8 mouse cellular contexts compared by ENCODE assay signal in the genomic region with DNA sequence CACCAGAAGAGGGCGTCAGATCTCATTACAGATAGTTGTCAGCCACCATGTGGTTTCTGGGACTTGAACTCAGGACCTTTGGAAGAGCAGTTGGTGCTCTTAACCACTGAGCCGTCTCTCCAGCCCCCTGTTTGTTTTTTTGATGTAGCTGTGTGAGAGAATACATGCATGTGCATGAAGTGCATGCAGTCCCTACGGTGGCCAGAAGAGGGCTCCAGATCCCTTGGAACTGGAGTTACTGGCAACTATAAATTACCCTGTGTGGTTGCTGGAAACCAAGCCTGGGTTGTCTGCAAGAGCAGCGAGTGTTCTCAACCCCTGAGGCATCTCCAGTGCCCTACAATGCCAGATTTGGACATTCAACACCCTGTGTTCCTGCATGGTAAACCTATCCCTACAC. TPM values are rescaled to one million over a fixed set of nuclear protein-coding genes. Genes with fewer than 3 reads are reported as not detected.
A peak's percentile ranks its signal among the peaks of the same experiment; 100 is the strongest.
DNase-seq lines count a peak whose midpoint lies in the region; ATAC-seq and TF ChIP-seq lines count a peak whose summit lies in the region.

No protein-coding gene starts in this region.

- H3K9me3 ChIP-seq in forebrain, embryonic 11.5 days (ENCODE audit: control insufficient read depth, low read length), result no peaks in the 10 kb centered on the region
- no peaks in the 10 kb centered on the region for H3K9me3 ChIP-seq in forebrain, embryonic 16.5 days (ENCODE audit: control insufficient read depth, low read length)
- H3K9me3 ChIP-seq in CH12.LX (replicated peaks; ENCODE audit: low read length), result no peaks in the 10 kb centered on the region

- dilution Hi-C loops in CH12.LX (cut with MboI; ENCODE audit: extremely low pct_ligation_motif_present, extremely low pct_unique_long_range_greater_than_20kb, low sequenced_read_pairs), result no loop called here

- peak; percentile 65 to 86 for TF ChIP-seq CTCF in CH12.LX (conservative IDR thresholded peaks at IDR 0.05 in 1 of 2, IDR thresholded peaks at IDR 0.05 in 1 of 2; ENCODE audit: low read depth in 2 of 2, low read length in 2 of 2)
- peak; percentile 83 for TF ChIP-seq CTCF in layer of hippocampus, adult 2 months (conservative IDR thresholded peaks at IDR 0.05)

- WGBS in forebrain, embryonic 11.5 days, result 45% methylated on average over 4 of the region's 4 CpGs
- WGBS in forebrain, embryonic 16.5 days, result 33% methylated on average over 4 of the region's 4 CpGs

- peak; percentile 84 for TF ChIP-seq RAD21 in CH12.LX (IDR thresholded peaks at IDR 0.05; ENCODE audit: low read depth, low read length)

- DNase-seq in forebrain, embryonic 11.5 days (ENCODE audit: low spot score), result peak; percentile 86
- DNase-seq in CH12.LX (ENCODE audit: extremely low read depth), result peak; percentile 82
- DNase-seq in c-Kit-negative CD71-positive TER-119-positive erythroid progenitor cells, embryonic 14.5 days (ENCODE audit: low read depth, low spot score), result peak; percentile 68
- DNase-seq in gastrocnemius, adult 18-20 months (ENCODE audit: low spot score), result peak; percentile 86
- DNase-seq in layer of hippocampus, adult 2 months (ENCODE audit: low spot score in 2 of 2), result peak; percentile 29 to 59
- DNase-seq in spleen, postnatal 4 days (ENCODE audit: low spot score in 2 of 2), result peak; percentile 85 to 95

- H3K4me3 ChIP-seq in forebrain, embryonic 11.5 days (ENCODE audit: low read depth, low read length), result no peak overlapping the region
- no peak overlapping the region for H3K4me3 ChIP-seq in forebrain, embryonic 16.5 days (replicated peaks; ENCODE audit: low read length)
- no peak overlapping the region for H3K4me3 ChIP-seq in CH12.LX (replicated peaks in 1 of 3; ENCODE audit: low read depth in 2 of 3, low read length in 2 of 3, poor library complexity in 1 of 3)
- no peak overlapping the region for H3K4me3 ChIP-seq in layer of hippocampus, adult 2 months

- no peak overlapping the region for H3K27ac ChIP-seq in forebrain, embryonic 11.5 days (ENCODE audit: low read depth, low read length)
- H3K27ac ChIP-seq in forebrain, embryonic 16.5 days (ENCODE audit: low read length), result no peak overlapping the region
- no peak overlapping the region for H3K27ac ChIP-seq in CH12.LX (ENCODE audit: insufficient read depth, low read depth)
- no peak overlapping the region for H3K27ac ChIP-seq in layer of hippocampus, adult 2 months

- no peak overlapping the region for H3K4me2 ChIP-seq in forebrain, embryonic 11.5 days (ENCODE audit: low read depth, low read length, severe bottlenecking)
- H3K4me2 ChIP-seq in forebrain, embryonic 16.5 days (ENCODE audit: low read length), result no peak overlapping the region
- H3K4me2 ChIP-seq in CH12.LX (ENCODE audit: insufficient read depth, low read depth, poor library complexity, severe bottlenecking), result no peak overlapping the region

- peaks cover 7% of the 10 kb centered on the region for H3K79me2 ChIP-seq in CH12.LX (replicated peaks; ENCODE audit: control insufficient read depth, extremely low read depth, insufficient read depth, poor library complexity, severe bottlenecking)

- in situ Hi-C loops in CH12.LX (cut with MboI; ENCODE audit: low pct_ligation_motif_present, low pct_unique_long_range_greater_than_20kb, low sequenced_read_pairs), result no loop called here

- peaks cover 2% of the 10 kb centered on the region; the same call in 1 of the 2 replicates for H3K4me1 ChIP-seq in forebrain, embryonic 11.5 days (replicated peaks; ENCODE audit: control insufficient read depth, insufficient read depth, low read length)
- H3K4me1 ChIP-seq in forebrain, embryonic 16.5 days (replicated peaks; ENCODE audit: control insufficient read depth, insufficient read depth, low read length), result peaks cover 5% of the 10 kb centered on the region; the same call in 1 of the 2 replicates
- H3K4me1 ChIP-seq in CH12.LX (ENCODE audit: control insufficient read depth in 1 of 2, insufficient read depth in 2 of 2), result peaks cover 10 to 43% of the 10 kb centered on the region in 2 experiments

- H3K9ac ChIP-seq in forebrain, embryonic 11.5 days (ENCODE audit: low read length), result no peak overlapping the region
- no peak overlapping the region for H3K9ac ChIP-seq in forebrain, embryonic 16.5 days (replicated peaks; ENCODE audit: low read depth, low read length)
- no peak overlapping the region for H3K9ac ChIP-seq in CH12.LX (ENCODE audit: insufficient read depth, low read depth)

- no peak for TF ChIP-seq POLR2A in CH12.LX (IDR thresholded peaks at IDR 0.05; ENCODE audit: low read depth, low read length)

- no peaks in the 10 kb centered on the region for H3K27me3 ChIP-seq in forebrain, embryonic 11.5 days (ENCODE audit: control insufficient read depth, insufficient read depth, low read length)
- H3K27me3 ChIP-seq in forebrain, embryonic 16.5 days (replicated peaks; ENCODE audit: control insufficient read depth, insufficient read depth, low read length), result no peaks in the 10 kb centered on the region
- no peaks in the 10 kb centered on the region for H3K27me3 ChIP-seq in CH12.LX (replicated peaks)

- ATAC-seq in forebrain, embryonic 11.5 days (replicated peaks; ENCODE audit: low FRiP score), result no peak
- ATAC-seq in forebrain, embryonic 16.5 days, result no peak
- peak; percentile 86 for ATAC-seq in megakaryocyte progenitor cell, adult 5-6 weeks (replicated peaks; ENCODE audit: poor library complexity)

- no peak for TF ChIP-seq EP300 in CH12.LX (IDR thresholded peaks at IDR 0.05; ENCODE audit: low read length)

- no peaks in the 10 kb centered on the region; the same call in 1 of the 2 replicates for H3K36me3 ChIP-seq in forebrain, embryonic 11.5 days (ENCODE audit: control insufficient read depth, insufficient read depth, low read length)
- H3K36me3 ChIP-seq in forebrain, embryonic 16.5 days (ENCODE audit: control insufficient read depth, insufficient read depth), result no peaks in the 10 kb centered on the region
- peaks cover 8 to 28% of the 10 kb centered on the region in 2 experiments for H3K36me3 ChIP-seq in CH12.LX (replicated peaks in 1 of 2; ENCODE audit: control insufficient read depth in 1 of 2, insufficient read depth in 1 of 2, low read length in 1 of 2)

TF ChIP-seq in CH12.LX, 34 proteins besides CTCF, POLR2A, EP300 and RAD21:
- TF ChIP-seq MEF2A (IDR thresholded peaks at IDR 0.05; ENCODE audit: borderline replicate concordance, low read depth, low read length) (no peak), ETS1 (conservative IDR thresholded peaks at IDR 0.05; ENCODE audit: low read depth, low read length) (no peak), USF2 (conservative IDR thresholded peaks at IDR 0.05; ENCODE audit: low read depth, low read length) (no peak), ZMIZ1 (IDR thresholded peaks at IDR 0.05; ENCODE audit: low read depth, low read length) (no peak), JUND (conservative IDR thresholded peaks at IDR 0.05; ENCODE audit: low read depth, low read length) (no peak), RCOR1 (conservative IDR thresholded peaks at IDR 0.05; ENCODE audit: low read depth, low read length) (no peak), MAFK (IDR thresholded peaks at IDR 0.05; ENCODE audit: insufficient replicate concordance, low read length) (no peak), MYC (IDR thresholded peaks at IDR 0.05; ENCODE audit: low read depth, low read length) (0 out of 2 replicates have a peak, but pooled peaks have one; percentile 56), JUN (IDR thresholded peaks at IDR 0.05; ENCODE audit: insufficient read depth, low read depth, low read length) (no peak), HCFC1 (IDR thresholded peaks at IDR 0.05; ENCODE audit: low read depth, low read length) (no peak), TCF12 (IDR thresholded peaks at IDR 0.05; ENCODE audit: low read depth, low read length) (no peak), ZKSCAN1 (IDR thresholded peaks at IDR 0.05; ENCODE audit: borderline replicate concordance, low read depth, low read length) (no peak), NRF1 (IDR thresholded peaks at IDR 0.05; ENCODE audit: low read depth, low read length) (no peak), ZNF384 (IDR thresholded peaks at IDR 0.05; ENCODE audit: low read depth, low read length) (no peak), ZC3H11A (IDR thresholded peaks at IDR 0.05; ENCODE audit: low read depth, low read length) (0 out of 2 replicates have a peak, but pooled peaks have one; percentile 2), KAT2A (IDR thresholded peaks at IDR 0.05; ENCODE audit: insufficient replicate concordance, low read length) (no peak), TBP (conservative IDR thresholded peaks at IDR 0.05; ENCODE audit: low read depth, low read length) (no peak), NELFE (IDR thresholded peaks at IDR 0.05; ENCODE audit: low read depth, low read length) (no peak), MAZ (IDR thresholded peaks at IDR 0.05; ENCODE audit: low read depth, low read length) (no peak), CHD1 (IDR thresholded peaks at IDR 0.05; ENCODE audit: low read depth, low read length) (no peak), SMC3 (IDR thresholded peaks at IDR 0.05; ENCODE audit: low read depth, low read length) (peak; percentile 75), MAX (IDR thresholded peaks at IDR 0.05; ENCODE audit: low read length) (no peak), MXI1 (IDR thresholded peaks at IDR 0.05; ENCODE audit: low read depth, low read length) (no peak), UBTF (IDR thresholded peaks at IDR 0.05; ENCODE audit: low read depth, low read length) (no peak), SIN3A (IDR thresholded peaks at IDR 0.05; ENCODE audit: low read length) (no peak)

RNA-seq across cellular contexts. Expression of a gene that starts 15.5 kb away (rescaled TPM):
- polyA plus RNA-seq in forebrain, embryonic 11.5 days (2014; fragmentation: Nextera tagmentation; extraction: Ambion mirVana), result 35.4 and 45.2 TPM in 2 replicates
- 48.8 and 55.6 TPM in 2 replicates for polyA plus RNA-seq in forebrain, embryonic 16.5 days (2015; fragmentation: Nextera tagmentation; extraction: Ambion mirVana)
- total RNA-seq in CH12.LX (2012; rRNA removed) (22.8 and 26.5 TPM in 2 replicates), CH12.LX (2014; rRNA removed) (27.2 and 28.1 TPM in 2 replicates)
- 25.3 and 25.9 TPM in 2 replicates for polyA plus RNA-seq in CH12.LX (2012; ENCODE audit: insufficient read length, low read depth)
- total RNA-seq in gastrocnemius, adult 18-20 months (2021), result 10 to 100 TPM; 26.1 to 27.3 TPM
- 10 to 100 TPM; 54.2 to 56.8 TPM for total RNA-seq in layer of hippocampus, adult 2 months (2021)
- total RNA-seq in megakaryocyte progenitor cell, adult 5-6 weeks (2015), result 33.8 and 35.2 TPM in 2 replicates
- total RNA-seq in megakaryocyte progenitor cell, adult 5-6 weeks (2017), result 92.5 and 96.5 TPM in 2 replicates
